9 mouse cellular contexts compared by ENCODE assay signal in genomic region chr7:128563373-128563772, GRCm38 (mm10). TPM values are rescaled to one million over a fixed set of nuclear protein-coding genes. Genes with fewer than 3 reads are reported as not detected.
A peak's percentile ranks its signal among the peaks of the same experiment; 100 is the strongest.
DNase-seq lines count a peak whose midpoint lies in the region; ATAC-seq and TF ChIP-seq lines count a peak whose summit lies in the region.
"Had no signal": no experiment of that assay in that cellular context is flagged by ENCODE, and none has a peak within 500 bp of the region (broad histone marks: within the 10 kb centered on the region; RNA-seq: fewer than 3 reads in every experiment).

No protein-coding gene starts in this region.

- no peaks in the 10 kb centered on the region for H3K4me1 ChIP-seq in kidney, adult 2 months (ENCODE audit: control insufficient read depth, insufficient read depth, low read length)
- H3K4me1 ChIP-seq in kidney, embryonic 16.5 days (ENCODE audit: insufficient read depth, low read length): no peaks in the 10 kb centered on the region
- H3K4me1 ChIP-seq: embryonic facial prominence, embryonic 15.5 days had no signal

- no peak for ATAC-seq in kidney, embryonic 16.5 days (ENCODE audit: low FRiP score, low TSS enrichment)
- ATAC-seq in hematopoietic stem cell, adult 5-6 weeks (replicated peaks in 1 of 2; ENCODE audit: insufficient read depth in 1 of 2, low FRiP score in 2 of 2, low TSS enrichment in 1 of 2, low read depth in 1 of 2, poor library complexity in 2 of 2, severe bottlenecking in 2 of 2): peak; percentile 46 to 58; a peak in 2 of 4 replicates

- no peaks in the 10 kb centered on the region for H3K27me3 ChIP-seq in kidney, adult 2 months (replicated peaks; ENCODE audit: control insufficient read depth, insufficient read depth, low read length)
- H3K27me3 ChIP-seq in kidney, embryonic 16.5 days (ENCODE audit: insufficient read depth, low read length): no peaks in the 10 kb centered on the region
- H3K27me3 ChIP-seq: embryonic facial prominence, embryonic 15.5 days had no signal

- peak; percentile 70 for TF ChIP-seq CTCF in kidney, adult 2 months (conservative IDR thresholded peaks at IDR 0.05; ENCODE audit: insufficient read depth, insufficient read length, low read depth, low read length)

- no peak overlapping the region for H3K4me3 ChIP-seq in kidney, adult 2 months (ENCODE audit: insufficient read depth, low read depth, low read length)
- H3K4me3 ChIP-seq in kidney, embryonic 16.5 days (ENCODE audit: low read length): no peak overlapping the region
- H3K4me3 ChIP-seq: embryonic facial prominence, embryonic 15.5 days had no signal

- H3K9ac ChIP-seq in kidney, embryonic 16.5 days (replicated peaks; ENCODE audit: low read length): no peak overlapping the region
- H3K9ac ChIP-seq: embryonic facial prominence, embryonic 15.5 days had no signal

- H3K9me3 ChIP-seq in kidney, embryonic 16.5 days (ENCODE audit: low read length): no peaks in the 10 kb centered on the region
- H3K9me3 ChIP-seq: embryonic facial prominence, embryonic 15.5 days had no signal

- DNase-seq in kidney, adult 2 months: peak; percentile 49
- peak; percentile 26 for DNase-seq in MEL-GATA-1-ER (ENCODE audit: extremely low read depth, low read depth)
- peak; percentile 42 for DNase-seq in retina, postnatal 1 day
- no peak for DNase-seq in yolk sac, embryonic 10.5 days (ENCODE audit: low spot score)
- DNase-seq in layer of hippocampus, adult 18-20 months (ENCODE audit: low spot score in 2 of 2): no peak
- no peak for DNase-seq in cerebellum, adult 11-12 months

- TF ChIP-seq POLR2A in kidney, adult 2 months (IDR thresholded peaks at IDR 0.05; ENCODE audit: low read depth, low read length): no peak

- no peaks in the 10 kb centered on the region for H3K36me3 ChIP-seq in kidney, adult 2 months (ENCODE audit: control insufficient read depth, insufficient read depth, low read length)
- H3K36me3 ChIP-seq in kidney, embryonic 16.5 days (ENCODE audit: insufficient read depth, low read length): no peaks in the 10 kb centered on the region
- H3K36me3 ChIP-seq: embryonic facial prominence, embryonic 15.5 days had no signal

- H3K4me2 ChIP-seq in kidney, embryonic 16.5 days (replicated peaks; ENCODE audit: low read depth, low read length): no peak overlapping the region
- H3K4me2 ChIP-seq: embryonic facial prominence, embryonic 15.5 days had no signal

- no peak overlapping the region for H3K27ac ChIP-seq in kidney, adult 2 months (ENCODE audit: insufficient read depth, low read depth, low read length)
- H3K27ac ChIP-seq in kidney, embryonic 16.5 days (ENCODE audit: low read length): no peak overlapping the region
- H3K27ac ChIP-seq: embryonic facial prominence, embryonic 15.5 days had no signal

- 45% methylated on average over 4 of the region's 4 CpGs for WGBS in kidney, adult 2 months
- 47% methylated on average over 4 of the region's 4 CpGs for WGBS in kidney, embryonic 16.5 days

RNA-seq across cellular contexts. Expression of gene Bag3, which starts 40.0 kb away (rescaled TPM):
- polyA plus RNA-seq in kidney, adult 2 months (2012; rRNA removed): 27.6 and 28.3 TPM in 2 replicates
- 11.7 and 15.8 TPM in 2 replicates for polyA plus RNA-seq in kidney, embryonic 16.5 days (2015; fragmentation: Nextera tagmentation; extraction: Ambion mirVana)
- total RNA-seq in hematopoietic stem cell, adult 5-6 weeks (2017): 6.2 and 6.9 TPM in 2 replicates
- 10 to 100 TPM; 16.0 to 16.3 TPM for total RNA-seq in layer of hippocampus, adult 18-20 months (2021)

RNA-seq across cellular contexts. Expression of gene Inpp5f, which starts 47.8 kb away (rescaled TPM):
- polyA plus RNA-seq in kidney, adult 2 months (2012; rRNA removed): 14.6 TPM in 2 replicates
- polyA plus RNA-seq in kidney, embryonic 16.5 days (2015; fragmentation: Nextera tagmentation; extraction: Ambion mirVana): 24.5 and 25.9 TPM in 2 replicates
- total RNA-seq in hematopoietic stem cell, adult 5-6 weeks (2017): 15.2 and 23.2 TPM in 2 replicates
- 100 to 1,000 TPM; 107 to 113 TPM for total RNA-seq in layer of hippocampus, adult 18-20 months (2021)

Comparison
In these comparisons a context has a peak if more than half of its experiments do, and no peak if none do; other contexts are left out.
1. DNase-seq: peak in kidney, adult 2 months (single experiment), MEL-GATA-1-ER (single experiment) and retina, postnatal 1 day (single experiment); none in yolk sac, embryonic 10.5 days (single experiment), layer of hippocampus, adult 18-20 months (0 of 2) and cerebellum, adult 11-12 months (single experiment).